Mouse (Mus musculus) liver, adult 2 months (tissue): ENCODE measurements around the gene Rhoa. TPM values are rescaled to one million over a fixed set of nuclear protein-coding genes. Genes with fewer than 3 reads are reported as not detected.

Experiments
- DNase-seq: peaks from one replicate; pipeline ENCODE4 v3.0.0-alpha.2; 2011; ENCODE audit warnings: low read depth, low spot score; ENCODE audit errors: extremely low read depth
- H3K27ac ChIP-seq: fragments of 200-500 bp; replicated peaks from 2 replicates; pipeline ENCODE4 v1.5.1; 2012; ENCODE audit warnings: low read depth, mild to moderate bottlenecking, control low read depth, inconsistent platforms, low read length; ENCODE audit not compliant: insufficient read depth
- H3K27me3 ChIP-seq: fragments of 200-500 bp; 2 replicates; pipeline ENCODE4 v1.6.1; 2012; ENCODE audit warnings: mild to moderate bottlenecking, moderate library complexity, low read length, inconsistent platforms; ENCODE audit not compliant: control insufficient read depth, insufficient read depth
- H3K36me3 ChIP-seq: fragments of 200-500 bp; 2 replicates; pipeline ENCODE4 v1.6.1; 2012; ENCODE audit warnings: low read length, inconsistent platforms; ENCODE audit not compliant: control insufficient read depth, insufficient read depth
- H3K4me1 ChIP-seq: fragments of 200-500 bp; 2 replicates; pipeline ENCODE4 v1.6.1; 2011; ENCODE audit warnings: low read length; ENCODE audit not compliant: control insufficient read depth, insufficient read depth
- H3K4me3 ChIP-seq: fragments of 200-500 bp; 2 replicates; pipeline ENCODE4 v1.5.1; 2011; ENCODE audit warnings: low read depth, mild to moderate bottlenecking, control low read depth, low read length, moderate library complexity; ENCODE audit not compliant: insufficient read depth
- H3K79me2 ChIP-seq: fragments of 200-500 bp; 2 replicates; pipeline ENCODE4 v1.6.1; 2012; ENCODE audit warnings: inconsistent platforms, mild to moderate bottlenecking, low read length, moderate library complexity; ENCODE audit not compliant: control insufficient read depth, insufficient read depth
- H3K9ac ChIP-seq: fragments of 200-500 bp; 2 replicates; pipeline ENCODE4 v1.6.1; 2012; ENCODE audit warnings: low read depth, mild to moderate bottlenecking, control low read depth, inconsistent platforms, low read length
- CTCF ChIP-seq: fragments of 200-500 bp; IDR thresholded peaks from 2 replicates; pipeline ENCODE4 v1.5.1; 2011; ENCODE audit warnings: low read depth, low read length, control low read depth
- POLR2A ChIP-seq: fragments of 200-500 bp; IDR thresholded peaks from 2 replicates; pipeline ENCODE4 v1.6.1; 2011; ENCODE audit warnings: low read length, control low read depth; ENCODE audit not compliant: insufficient read depth; ENCODE audit errors: extremely low read depth
- WGBS: fragments of 180-500 bp; shearing (Covaris S2); methylation state at CpG from one replicate; pipeline ENCODE4 v1.1.7; 2018; 5-methylcytosine and 5-hydroxymethylcytosine counted together
- polyA plus RNA-seq: library from polyadenylated mRNA; depleted of rRNA; stranded (reverse); fragments of >200 nt; gene quantifications from 2 replicates; pipeline ENCODE4 v1.2.3, GENCODE M21; 2012; rRNA removed
- total RNA-seq: library from RNA; depleted of rRNA; stranded (reverse); fragments of >200 nt; gene quantifications from 2 replicates; pipeline ENCODE4 v1.2.3, GENCODE M21; 2014; rRNA removed

Gene Rhoa
- total and polyA plus RNA-seq, 2 experiments, result 64.7 to 123 TPM

DNA sequence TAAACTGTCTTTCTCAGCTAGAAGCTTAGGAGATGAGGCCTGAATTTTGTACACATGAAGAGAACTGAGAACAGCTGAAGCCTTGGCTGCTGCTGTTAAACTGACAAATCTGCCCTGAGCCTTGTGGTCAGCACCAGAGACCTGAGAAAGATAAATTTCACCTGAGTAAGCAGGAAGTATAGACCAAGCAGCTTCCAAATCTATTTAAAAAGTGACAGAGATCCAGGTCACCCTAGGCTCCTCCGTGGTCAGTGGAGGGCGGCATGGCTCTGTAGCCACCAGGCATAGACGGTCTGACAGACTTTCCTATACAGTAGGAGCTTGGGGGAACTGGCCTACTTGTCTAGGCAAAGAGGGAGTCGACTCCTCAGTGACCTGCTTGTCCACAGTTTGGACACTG, 80.9 kb downstream of the Rhoa start:
- H3K9ac ChIP-seq, result no peak overlapping the region
- 95% methylated on average over 4 of the region's 4 CpGs for WGBS
- DNase-seq, result no peak
- H3K36me3 ChIP-seq, result peaks cover 67% of the 10 kb centered on the region
- TF ChIP-seq CTCF (no peak), POLR2A (no peak)
- H3K79me2 ChIP-seq, result no peaks in the 10 kb centered on the region
- peaks cover 4% of the 10 kb centered on the region for H3K4me1 ChIP-seq
- no peaks in the 10 kb centered on the region for H3K27me3 ChIP-seq
- no peak overlapping the region for H3K4me3 ChIP-seq
- H3K27ac ChIP-seq, result no peak overlapping the region

Other genes starting within 250 kb of the Rhoa start
- gene Mst1, start 225.7 kb upstream of the Rhoa start, total RNA-seq, result 143 and 177 TPM in 2 replicates
- gene Mst1, start 225.7 kb upstream of the Rhoa start, polyA plus RNA-seq, result 203 and 264 TPM in 2 replicates
- gene Rnf123, start 222.8 kb upstream of the Rhoa start, total RNA-seq, result 19.6 and 29.6 TPM in 2 replicates
- 79.8 and 97.5 TPM in 2 replicates for gene Rnf123, start 222.8 kb upstream of the Rhoa start, polyA plus RNA-seq
- gene Apeh, start 211.5 kb upstream of the Rhoa start, total RNA-seq, result 53.3 and 54.3 TPM in 2 replicates
- gene Apeh, start 211.5 kb upstream of the Rhoa start, polyA plus RNA-seq, result 89.0 and 116 TPM in 2 replicates
- gene Bsn, start 115.7 kb upstream of the Rhoa start, total RNA-seq, result under 0.01 TPM in 2 replicates
- under 0.01 TPM in 1 of 2 replicates, not detected in the other for gene Bsn, start 115.7 kb upstream of the Rhoa start, polyA plus RNA-seq
- 20.7 and 28.8 TPM in 2 replicates for gene Dag1, start 42.2 kb upstream of the Rhoa start, total RNA-seq
- 24.9 and 29.9 TPM in 2 replicates for gene Dag1, start 42.2 kb upstream of the Rhoa start, polyA plus RNA-seq
- 5.8 and 9.0 TPM in 2 replicates for gene Nicn1, start 15.7 kb upstream of the Rhoa start, total RNA-seq
- gene Nicn1, start 15.7 kb upstream of the Rhoa start, polyA plus RNA-seq, result 15.9 and 21.2 TPM in 2 replicates
- gene Amt, start 9.3 kb upstream of the Rhoa start, total RNA-seq, result 65.5 and 66.6 TPM in 2 replicates
- gene Amt, start 9.3 kb upstream of the Rhoa start, polyA plus RNA-seq, result 45.8 and 54.5 TPM in 2 replicates
- gene Tcta, start within 50 bp of the Rhoa start, total RNA-seq, result 17.7 and 17.9 TPM in 2 replicates
- gene Tcta, start within 50 bp of the Rhoa start, polyA plus RNA-seq, result 35.2 and 41.2 TPM in 2 replicates
- 5,129 and 5,348 TPM in 2 replicates for gene Gpx1, start 32.8 kb downstream of the Rhoa start, total RNA-seq
- 8,357 and 9,405 TPM in 2 replicates for gene Gpx1, start 32.8 kb downstream of the Rhoa start, polyA plus RNA-seq
- 62.0 and 63.8 TPM in 2 replicates for gene Usp4, start 41.7 kb downstream of the Rhoa start, total RNA-seq
- 63.3 and 65.2 TPM in 2 replicates for gene Usp4, start 41.7 kb downstream of the Rhoa start, polyA plus RNA-seq
- not detected in 2 replicates for gene 1700102P08Rik, start 86.7 kb downstream of the Rhoa start, total RNA-seq
- not detected in 2 replicates for gene 1700102P08Rik, start 86.7 kb downstream of the Rhoa start, polyA plus RNA-seq
- gene Ccdc36, start 122.4 kb downstream of the Rhoa start, total RNA-seq, result not detected in 2 replicates
- gene Ccdc36, start 122.4 kb downstream of the Rhoa start, polyA plus RNA-seq, result not detected in 2 replicates
- not detected in 2 replicates for gene BC048562, start 130.4 kb downstream of the Rhoa start, total RNA-seq
- not detected in 2 replicates for gene BC048562, start 130.4 kb downstream of the Rhoa start, polyA plus RNA-seq
- 5.6 and 6.4 TPM in 2 replicates for gene Ccdc71, start 154.4 kb downstream of the Rhoa start, total RNA-seq
- 13.2 and 15.7 TPM in 2 replicates for gene Ccdc71, start 154.4 kb downstream of the Rhoa start, polyA plus RNA-seq
- 8.7 and 10.1 TPM in 2 replicates for gene Klhdc8b, start 155.5 kb downstream of the Rhoa start, total RNA-seq
- gene Klhdc8b, start 155.5 kb downstream of the Rhoa start, polyA plus RNA-seq, result 13.2 and 25.6 TPM in 2 replicates
- 4.0 and 4.8 TPM in 2 replicates for gene Lamb2, start 173.6 kb downstream of the Rhoa start, total RNA-seq
- 2.7 and 5.0 TPM in 2 replicates for gene Lamb2, start 173.6 kb downstream of the Rhoa start, polyA plus RNA-seq
- gene Usp19, start 184.5 kb downstream of the Rhoa start, total RNA-seq, result 24.3 and 34.1 TPM in 2 replicates
- 51.7 and 80.5 TPM in 2 replicates for gene Usp19, start 184.5 kb downstream of the Rhoa start, polyA plus RNA-seq
- 69.6 and 70.6 TPM in 2 replicates for gene Qars, start 201.6 kb downstream of the Rhoa start, total RNA-seq
- 90.2 and 99.4 TPM in 2 replicates for gene Qars, start 201.6 kb downstream of the Rhoa start, polyA plus RNA-seq
- gene Qrich1, start 210.7 kb downstream of the Rhoa start, total RNA-seq, result 43.0 and 52.7 TPM in 2 replicates
- gene Qrich1, start 210.7 kb downstream of the Rhoa start, polyA plus RNA-seq, result 50.7 and 54.9 TPM in 2 replicates